Mouse (Mus musculus): Measurements from ENCODE around the gene Syngr1. TPM values are rescaled to one million over a fixed set of nuclear protein-coding genes. Genes with fewer than 3 reads are reported as not detected.

The Syngr1 gene
- polyA plus RNA-seq, 1 experiment, result 75.5 TPM

- no peak for DNase-seq (ENCODE audit: low read depth)
Measured at GRCm38 (mm10) chr15:80092041-80092441, 907 bp downstream of the Syngr1 start.

GRCm38 (mm10) chr15:80092599-80092998, 1.5 kb downstream of the Syngr1 start:
- TF ChIP-seq CTCF (IDR thresholded peaks at IDR 0.05; ENCODE audit: borderline replicate concordance, extremely low read depth, insufficient read depth, insufficient read length), result no peak
- TF ChIP-seq POLR2A (IDR thresholded peaks at IDR 0.05; ENCODE audit: borderline replicate concordance, extremely low read depth, insufficient read depth, insufficient read length, poor library complexity, severe bottlenecking), result no peak
- DNase-seq (ENCODE audit: low read depth), result no peak

More at GRCm38 (mm10) chr15:80092041-80092441, 907 bp downstream of the Syngr1 start:
- TF ChIP-seq POLR2A (IDR thresholded peaks at IDR 0.05; ENCODE audit: borderline replicate concordance, extremely low read depth, insufficient read depth, insufficient read length, poor library complexity, severe bottlenecking), result no peak

- TF ChIP-seq POLR2A (IDR thresholded peaks at IDR 0.05; ENCODE audit: borderline replicate concordance, extremely low read depth, insufficient read depth, insufficient read length, poor library complexity, severe bottlenecking), result no peak
- TF ChIP-seq CTCF (IDR thresholded peaks at IDR 0.05; ENCODE audit: borderline replicate concordance, extremely low read depth, insufficient read depth, insufficient read length), result no peak
- no peak for DNase-seq (ENCODE audit: low read depth)
Measured at GRCm38 (mm10) chr15:80094201-80094600, 3.1 kb downstream of the Syngr1 start.

- DNase-seq (ENCODE audit: low read depth), result no peak
- TF ChIP-seq POLR2A (IDR thresholded peaks at IDR 0.05; ENCODE audit: borderline replicate concordance, extremely low read depth, insufficient read depth, insufficient read length, poor library complexity, severe bottlenecking) (no peak), CTCF (IDR thresholded peaks at IDR 0.05; ENCODE audit: borderline replicate concordance, extremely low read depth, insufficient read depth, insufficient read length) (no peak)
Measured at GRCm38 (mm10) chr15:80095596-80095995, 4.5 kb downstream of the Syngr1 start.

GRCm38 (mm10) chr15:80096406-80096805, 5.3 kb downstream of the Syngr1 start:
- DNase-seq (ENCODE audit: low read depth), result no peak
- TF ChIP-seq CTCF (IDR thresholded peaks at IDR 0.05; ENCODE audit: borderline replicate concordance, extremely low read depth, insufficient read depth, insufficient read length) (no peak), POLR2A (IDR thresholded peaks at IDR 0.05; ENCODE audit: borderline replicate concordance, extremely low read depth, insufficient read depth, insufficient read length, poor library complexity, severe bottlenecking) (no peak)

GRCm38 (mm10) chr15:80096946-80097881, 6.1 kb downstream of the Syngr1 start:
- peak; percentile 68 for DNase-seq (ENCODE audit: low read depth)
- TF ChIP-seq CTCF (IDR thresholded peaks at IDR 0.05; ENCODE audit: borderline replicate concordance, extremely low read depth, insufficient read depth, insufficient read length) (no peak), POLR2A (IDR thresholded peaks at IDR 0.05; ENCODE audit: borderline replicate concordance, extremely low read depth, insufficient read depth, insufficient read length, poor library complexity, severe bottlenecking) (no peak)

GRCm38 (mm10) chr15:80097999-80098461, 6.9 kb downstream of the Syngr1 start:
- DNase-seq (ENCODE audit: low read depth), result no peak

GRCm38 (mm10) chr15:80098809-80099208, 7.7 kb downstream of the Syngr1 start:
- DNase-seq (ENCODE audit: low read depth), result no peak
- TF ChIP-seq CTCF (IDR thresholded peaks at IDR 0.05; ENCODE audit: borderline replicate concordance, extremely low read depth, insufficient read depth, insufficient read length) (no peak), POLR2A (IDR thresholded peaks at IDR 0.05; ENCODE audit: borderline replicate concordance, extremely low read depth, insufficient read depth, insufficient read length, poor library complexity, severe bottlenecking) (no peak)

More at GRCm38 (mm10) chr15:80097999-80098461, 6.9 kb downstream of the Syngr1 start:
- TF ChIP-seq CTCF (IDR thresholded peaks at IDR 0.05; ENCODE audit: borderline replicate concordance, extremely low read depth, insufficient read depth, insufficient read length) (no peak), POLR2A (IDR thresholded peaks at IDR 0.05; ENCODE audit: borderline replicate concordance, extremely low read depth, insufficient read depth, insufficient read length, poor library complexity, severe bottlenecking) (no peak)

- TF ChIP-seq POLR2A (IDR thresholded peaks at IDR 0.05; ENCODE audit: borderline replicate concordance, extremely low read depth, insufficient read depth, insufficient read length, poor library complexity, severe bottlenecking), result no peak
- no peak for TF ChIP-seq CTCF (IDR thresholded peaks at IDR 0.05; ENCODE audit: borderline replicate concordance, extremely low read depth, insufficient read depth, insufficient read length)
- no peak for DNase-seq (ENCODE audit: low read depth)
Measured at GRCm38 (mm10) chr15:80099477-80099876, 8.3 kb downstream of the Syngr1 start.

- TF ChIP-seq POLR2A (IDR thresholded peaks at IDR 0.05; ENCODE audit: borderline replicate concordance, extremely low read depth, insufficient read depth, insufficient read length, poor library complexity, severe bottlenecking) (no peak), CTCF (IDR thresholded peaks at IDR 0.05; ENCODE audit: borderline replicate concordance, extremely low read depth, insufficient read depth, insufficient read length) (no peak)
- DNase-seq (ENCODE audit: low read depth), result no peak
Measured at GRCm38 (mm10) chr15:80100196-80100595, 9.1 kb downstream of the Syngr1 start.

- TF ChIP-seq CTCF (IDR thresholded peaks at IDR 0.05; ENCODE audit: borderline replicate concordance, extremely low read depth, insufficient read depth, insufficient read length), result no peak
- TF ChIP-seq POLR2A (IDR thresholded peaks at IDR 0.05; ENCODE audit: borderline replicate concordance, extremely low read depth, insufficient read depth, insufficient read length, poor library complexity, severe bottlenecking), result no peak
- peak; percentile 42 for DNase-seq (ENCODE audit: low read depth)
Measured at GRCm38 (mm10) chr15:80100871-80101270, 9.7 kb downstream of the Syngr1 start.

- DNase-seq (ENCODE audit: low read depth), result no peak
- TF ChIP-seq CTCF (IDR thresholded peaks at IDR 0.05; ENCODE audit: borderline replicate concordance, extremely low read depth, insufficient read depth, insufficient read length), result no peak
- TF ChIP-seq POLR2A (IDR thresholded peaks at IDR 0.05; ENCODE audit: borderline replicate concordance, extremely low read depth, insufficient read depth, insufficient read length, poor library complexity, severe bottlenecking), result no peak
Measured at GRCm38 (mm10) chr15:80101503-80101902, 10.4 kb downstream of the Syngr1 start.

All from brain, embryonic 14.5 days (tissue).